Mouse (Mus musculus) kidney, adult 2 months (tissue): Measurements from ENCODE around the gene Gm17949.

Experiments used
- CTCF ChIP-seq: fragments of 200-500 bp; conservative IDR thresholded peaks from 2 replicates; pipeline ENCODE4 v1.5.1; 2011; ENCODE audit warnings: low read depth, mild to moderate bottlenecking, control low read depth, low read length, moderate library complexity, mixed read lengths; ENCODE audit not compliant: insufficient read depth, insufficient read length
- POLR2A ChIP-seq: fragments of 200-500 bp; IDR thresholded peaks from one replicate; pipeline ENCODE4 v1.6.1; 2011; ENCODE audit warnings: low read depth, low read length, control low read depth

DNA sequence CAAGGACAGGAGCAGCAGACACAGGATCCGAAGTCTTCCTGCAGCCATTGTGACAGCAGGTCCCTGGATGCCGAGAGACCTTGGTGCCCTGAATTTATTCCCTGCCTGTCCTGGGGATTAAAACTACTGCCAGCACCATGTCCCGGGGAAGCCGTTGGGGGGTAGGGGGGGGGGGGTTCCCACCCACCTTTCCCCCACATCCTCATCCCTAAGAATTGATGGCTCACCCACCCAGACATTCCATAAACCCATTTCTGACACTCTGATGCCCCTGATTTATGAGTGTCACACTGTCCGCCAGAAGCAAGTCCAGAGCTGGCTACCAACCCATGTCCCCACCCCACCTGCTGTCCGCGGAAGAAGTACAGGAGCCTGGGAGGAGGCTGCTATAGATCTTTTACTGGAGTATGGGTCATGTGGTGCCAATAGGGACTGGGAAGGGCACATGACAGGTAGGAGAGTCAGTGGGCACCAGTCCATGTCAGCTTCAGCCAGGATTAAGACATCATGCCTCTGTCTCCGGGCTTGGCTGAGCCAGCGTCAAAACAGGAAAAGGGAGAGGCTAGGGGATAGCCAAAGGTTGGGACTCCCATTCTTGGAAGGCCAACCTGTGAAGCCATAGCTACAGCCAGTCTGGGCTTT lies 11.2 kb upstream of the Gm17949 start, which contains the start of gene Pspn:
- TF ChIP-seq POLR2A (no peak), CTCF (no peak)
